Mouse (Mus musculus) megakaryocyte, embryonic 14.5 days (primary cell): ENCODE results near the gene Rps9. TPM values are rescaled to one million over a fixed set of nuclear protein-coding genes. Genes with fewer than 3 reads are reported as not detected.
"Not testable (repeated sequence)": the region's sequence is repeated elsewhere in the genome, so short reads cannot be mapped to it uniquely, and the experiment has no call there.

Experiments used
- H3K27me3 ChIP-seq: replicated peaks from 2 replicates; pipeline ENCODE3; 2012; ENCODE audit warnings: inconsistent platforms
- H3K36me3 ChIP-seq: replicated peaks from 2 replicates; pipeline ENCODE3; 2012; ENCODE audit warnings: low read length, inconsistent platforms, mixed read lengths
- H3K4me1 ChIP-seq: 2 replicates; pipeline ENCODE4 v1.6.1; 2012; ENCODE audit warnings: inconsistent platforms
- H3K4me3 ChIP-seq: replicated peaks from 2 replicates; pipeline ENCODE3; 2012; ENCODE audit warnings: moderate library complexity, mild to moderate bottlenecking, inconsistent platforms
- H3K9me3 ChIP-seq: 2 replicates; pipeline ENCODE4 v1.6.1; 2012; ENCODE audit warnings: inconsistent platforms
- FLI1 ChIP-seq: IDR thresholded peaks from 2 replicates; pipeline ENCODE4 v1.6.1; 2012; ENCODE audit warnings: low read length, inconsistent platforms, mixed read lengths
- GATA1 ChIP-seq: IDR thresholded peaks from 3 replicates; pipeline ENCODE4 v1.6.1; 2012; ENCODE audit warnings: mixed read lengths, low read length, inconsistent platforms, borderline replicate concordance
- polyA plus RNA-seq: library from polyadenylated mRNA; stranded (reverse); fragments of >175 nt; gene quantifications from 2 replicates; pipeline ENCODE4 v1.2.3, GENCODE M21; 2012; ENCODE audit warnings: low replicate concordance; ENCODE audit not compliant: insufficient read depth

The Rps9 gene
- polyA plus RNA-seq, 1 experiment, result 1,094 TPM

DNA sequence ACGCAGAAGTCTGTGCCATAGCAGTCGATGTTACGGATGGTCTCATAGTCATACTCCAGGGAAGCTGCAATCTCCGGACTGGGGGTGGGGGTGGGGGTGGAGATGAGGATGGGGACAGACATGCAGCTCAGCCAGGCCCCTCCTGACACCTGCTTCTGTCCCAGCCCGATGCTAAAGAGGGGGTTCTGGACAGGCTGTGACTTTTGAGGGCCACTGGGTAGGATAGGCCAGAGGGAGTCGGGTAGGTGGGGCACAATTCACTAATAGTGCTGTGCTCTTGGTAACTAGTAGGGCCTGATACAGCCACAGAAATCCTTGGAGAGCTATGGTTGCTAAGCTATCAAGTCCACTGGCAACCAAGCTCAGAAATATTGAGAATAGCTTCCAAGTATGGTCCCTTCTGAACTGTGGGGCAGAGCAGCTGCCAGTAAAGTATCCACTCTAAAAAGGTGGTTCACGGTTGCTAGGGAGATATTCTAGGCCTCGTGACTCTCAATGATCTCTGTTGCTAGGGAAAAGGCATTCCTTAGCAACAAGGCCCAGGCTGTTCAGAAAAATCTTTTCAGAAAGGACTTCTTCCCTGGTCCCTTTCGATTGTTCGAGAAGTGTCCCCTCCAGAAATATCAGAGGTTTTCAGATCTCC is 19.8 kb upstream of the Rps9 start:
- no peaks in the 10 kb centered on the region for H3K27me3 ChIP-seq
- TF ChIP-seq GATA1, result no peak
- no peak for TF ChIP-seq FLI1
- H3K9me3 ChIP-seq, result no peaks in the 10 kb centered on the region
- H3K36me3 ChIP-seq, result peaks cover 94% of the 10 kb centered on the region
- H3K4me1 ChIP-seq, result peaks cover 39% of the 10 kb centered on the region
- H3K4me3 ChIP-seq, result no peak overlapping the region

DNA sequence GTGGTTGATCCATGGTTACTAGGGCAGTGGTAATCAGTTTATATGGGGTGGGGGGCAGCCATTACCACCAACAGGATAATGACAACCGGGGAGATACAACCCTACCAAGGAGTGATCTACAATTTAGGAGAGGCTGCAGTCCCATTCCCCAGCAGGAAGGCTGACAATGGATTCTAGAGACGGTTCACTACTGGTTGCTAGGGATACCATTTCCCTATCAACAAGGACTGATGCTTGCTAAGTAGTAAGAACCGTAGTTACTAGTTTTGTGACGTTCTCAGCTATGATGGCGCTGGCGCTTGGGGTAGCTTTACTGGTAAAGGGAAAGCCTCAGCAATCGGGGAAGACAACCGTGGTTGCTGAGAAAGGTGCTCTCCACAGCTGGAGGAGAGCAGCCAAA is 19.1 kb upstream of the Rps9 start:
- Histone ChIP-seq H3K27me3 (no peaks in the 10 kb centered on the region), H3K4me1 (peaks cover 39% of the 10 kb centered on the region), H3K36me3 (peaks cover 95% of the 10 kb centered on the region), H3K4me3 (no peak overlapping the region), H3K9me3 (no peaks in the 10 kb centered on the region)
- TF ChIP-seq GATA1, result no peak
- TF ChIP-seq FLI1, result no peak

DNA sequence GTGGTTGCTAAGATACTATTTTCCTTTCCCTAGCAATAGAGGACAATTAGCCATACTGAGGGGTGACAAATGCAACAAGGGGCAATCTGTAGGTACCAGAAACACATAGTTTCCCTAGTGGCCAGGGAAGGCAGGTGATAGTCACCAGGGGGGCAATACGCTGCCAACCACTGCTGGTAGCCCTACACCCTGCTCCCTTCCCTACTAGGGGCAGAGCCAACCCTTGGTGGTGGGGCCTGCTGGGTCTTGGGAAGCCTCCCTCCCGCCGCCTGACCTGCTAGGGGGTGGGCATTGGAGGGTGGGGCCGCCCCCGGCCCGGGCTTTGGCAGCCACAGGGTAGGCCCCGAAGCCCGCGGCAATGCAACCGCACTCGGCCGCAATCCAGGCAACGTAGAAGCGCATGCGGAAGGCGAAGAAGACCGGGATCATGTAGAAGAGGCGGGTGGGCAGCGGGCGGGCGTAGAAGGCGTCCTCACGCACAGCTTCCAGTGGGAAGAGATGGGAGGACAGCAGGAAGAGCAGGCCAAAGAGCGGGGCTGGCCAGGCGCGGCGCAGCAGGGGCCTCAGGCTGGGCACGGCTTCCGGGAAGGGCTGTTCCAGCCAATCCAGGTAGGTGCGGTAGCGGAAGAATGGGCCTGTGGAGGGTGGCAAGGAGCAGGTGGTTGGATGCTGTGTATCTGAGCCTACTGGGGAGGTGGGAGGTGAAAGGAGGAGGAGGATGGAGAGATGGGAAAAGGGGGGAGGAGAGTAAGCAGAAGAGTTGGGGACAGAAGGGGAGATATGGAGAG is 18.2 kb upstream of the Rps9 start:
- Histone ChIP-seq H3K9me3 (no peaks in the 10 kb centered on the region), H3K4me1 (peaks cover 44% of the 10 kb centered on the region), H3K4me3 (no peak overlapping the region), H3K27me3 (no peaks in the 10 kb centered on the region), H3K36me3 (peaks cover 96% of the 10 kb centered on the region)
- TF ChIP-seq FLI1 (no peak), GATA1 (no peak)

DNA sequence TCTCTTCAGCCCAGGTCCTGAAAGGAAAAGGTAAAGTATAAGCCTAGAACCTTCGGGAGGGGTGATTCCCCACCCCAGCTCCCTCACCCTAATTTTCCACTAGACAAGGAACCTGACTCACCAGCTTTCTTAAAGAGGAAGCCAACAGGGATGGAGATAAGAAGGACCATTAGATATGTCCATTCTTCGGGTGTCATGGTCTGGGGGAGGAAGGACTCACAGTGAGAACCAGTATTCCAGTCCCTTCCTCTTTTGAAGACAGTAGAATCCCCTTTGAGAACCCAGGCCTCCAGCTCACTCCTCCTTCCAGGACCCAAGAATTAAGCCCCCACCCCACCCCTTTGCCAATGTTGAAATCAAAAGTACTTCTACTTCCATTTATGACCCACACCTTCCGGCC is 11.9 kb upstream of the Rps9 start:
- H3K36me3 ChIP-seq, result peaks cover 59% of the 10 kb centered on the region
- peaks cover 46% of the 10 kb centered on the region for H3K4me1 ChIP-seq
- no peaks in the 10 kb centered on the region for H3K9me3 ChIP-seq
- TF ChIP-seq FLI1, result no peak
- no peak for TF ChIP-seq GATA1
- peak overlapping the region; percentile 99 for H3K4me3 ChIP-seq
- no peaks in the 10 kb centered on the region for H3K27me3 ChIP-seq

DNA sequence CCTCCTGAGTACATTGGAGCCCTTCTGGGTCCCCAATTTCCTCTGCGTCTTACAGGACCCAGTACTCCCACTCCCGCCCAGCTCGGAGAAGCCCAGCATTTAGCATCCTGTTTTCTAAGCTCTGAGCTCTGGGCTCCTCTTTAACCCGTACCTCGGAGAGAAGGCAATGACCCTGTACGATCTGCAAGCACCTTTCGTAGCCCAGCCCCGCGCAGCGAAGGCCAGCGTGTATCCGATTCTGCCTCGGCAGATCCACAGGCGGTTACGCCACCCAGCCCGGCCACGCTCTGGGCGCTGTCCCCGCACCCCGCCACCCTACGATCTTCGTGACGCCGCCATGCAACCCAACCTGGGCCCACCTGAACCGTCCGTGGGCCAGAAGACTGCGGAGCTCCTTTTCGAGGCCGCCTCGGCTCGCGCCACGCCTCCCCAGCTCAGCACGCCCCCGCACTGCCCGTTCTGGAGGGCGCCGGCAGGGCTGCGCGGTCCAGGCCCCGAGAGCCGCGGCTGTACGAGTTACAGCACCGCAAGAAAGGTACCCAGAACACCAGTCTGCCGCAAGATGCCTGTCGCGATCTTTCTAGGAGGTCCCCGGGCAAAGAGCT is 11.3 kb upstream of the Rps9 start, which contains the start of gene Tsen34:
TSS of gene Tsen34 (plus strand) at position 482 of the 605 bp plus-strand sequence.
- no peaks in the 10 kb centered on the region for H3K27me3 ChIP-seq
- H3K36me3 ChIP-seq, result peaks cover 59% of the 10 kb centered on the region
- no peaks in the 10 kb centered on the region for H3K9me3 ChIP-seq
- no peak for TF ChIP-seq FLI1
- TF ChIP-seq GATA1, result no peak
- peaks cover 46% of the 10 kb centered on the region for H3K4me1 ChIP-seq
- H3K4me3 ChIP-seq, result peak within 1 kb of the TSS; percentile 99

DNA sequence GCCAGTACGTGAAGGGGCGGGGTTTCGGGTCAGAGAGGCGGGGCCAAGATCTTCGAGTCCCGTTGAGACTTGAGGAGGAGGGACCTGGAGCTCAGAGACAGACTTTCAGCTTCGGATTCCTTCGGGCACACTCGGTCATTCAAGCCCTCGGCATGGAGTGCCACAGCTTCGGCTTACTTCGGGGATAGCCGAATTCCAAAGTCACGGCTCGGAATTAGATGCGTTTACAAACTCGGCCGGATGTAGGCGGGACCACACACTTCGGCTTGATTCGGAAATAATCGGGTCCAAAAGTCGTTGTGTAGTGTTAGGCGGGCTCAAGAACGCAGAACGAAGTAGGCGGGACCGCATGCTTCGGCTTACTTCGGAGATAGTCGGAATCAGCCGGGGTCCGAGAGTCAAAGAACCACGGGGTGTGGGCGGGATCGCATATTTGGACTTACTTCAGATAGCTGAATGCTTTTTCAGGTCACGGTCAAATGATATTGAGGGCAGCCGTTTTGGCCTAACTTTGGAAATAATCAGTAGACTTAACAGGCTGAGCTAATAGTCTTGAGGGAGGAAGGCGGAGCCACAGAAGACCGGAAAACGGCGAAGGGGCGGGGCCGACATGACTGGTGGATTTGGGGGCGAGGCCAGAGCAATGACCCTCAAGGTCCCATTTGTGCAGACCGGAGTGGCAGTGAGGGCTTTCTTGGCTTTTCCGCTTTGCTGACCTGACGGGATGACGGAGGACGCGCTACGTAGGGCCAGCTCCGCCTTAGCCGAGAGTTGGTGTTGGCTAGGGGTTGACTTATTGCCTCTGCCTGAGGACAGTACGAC is 10.6 kb upstream of the Rps9 start, which contains the start of gene Mboat7:
TSS of gene Mboat7 (minus strand) at position 537 of the 822 bp plus-strand sequence.
- peaks cover 46% of the 10 kb centered on the region for H3K4me1 ChIP-seq
- 0 out of 2 replicates have a peak, but pooled peaks have one; percentile 56 for TF ChIP-seq FLI1
- TF ChIP-seq GATA1, result no peak
- H3K4me3 ChIP-seq, result peak within 1 kb of the TSS; percentile 99
- H3K9me3 ChIP-seq, result no peaks in the 10 kb centered on the region
- H3K36me3 ChIP-seq, result peaks cover 59% of the 10 kb centered on the region
- no peaks in the 10 kb centered on the region for H3K27me3 ChIP-seq

DNA sequence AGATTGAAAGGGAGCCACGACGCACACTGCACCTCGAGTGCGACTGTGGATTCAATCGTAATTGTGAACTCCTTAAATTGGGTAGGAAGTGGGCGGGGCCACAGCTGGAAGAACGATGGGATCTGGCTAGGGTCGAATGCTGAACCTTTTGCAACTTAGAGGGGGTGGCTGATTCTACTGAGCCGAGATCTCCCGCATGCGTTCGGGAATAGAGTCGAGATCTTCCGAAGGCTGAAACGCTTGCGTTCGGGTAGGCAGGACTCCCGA is 10.1 kb upstream of the Rps9 start:
- peak overlapping the region; percentile 99 for H3K4me3 ChIP-seq
- H3K36me3 ChIP-seq, result peaks cover 60% of the 10 kb centered on the region
- H3K9me3 ChIP-seq, result no peaks in the 10 kb centered on the region
- no peak for TF ChIP-seq GATA1
- TF ChIP-seq FLI1, result no peak
- H3K4me1 ChIP-seq, result peaks cover 42% of the 10 kb centered on the region
- no peaks in the 10 kb centered on the region for H3K27me3 ChIP-seq

DNA sequence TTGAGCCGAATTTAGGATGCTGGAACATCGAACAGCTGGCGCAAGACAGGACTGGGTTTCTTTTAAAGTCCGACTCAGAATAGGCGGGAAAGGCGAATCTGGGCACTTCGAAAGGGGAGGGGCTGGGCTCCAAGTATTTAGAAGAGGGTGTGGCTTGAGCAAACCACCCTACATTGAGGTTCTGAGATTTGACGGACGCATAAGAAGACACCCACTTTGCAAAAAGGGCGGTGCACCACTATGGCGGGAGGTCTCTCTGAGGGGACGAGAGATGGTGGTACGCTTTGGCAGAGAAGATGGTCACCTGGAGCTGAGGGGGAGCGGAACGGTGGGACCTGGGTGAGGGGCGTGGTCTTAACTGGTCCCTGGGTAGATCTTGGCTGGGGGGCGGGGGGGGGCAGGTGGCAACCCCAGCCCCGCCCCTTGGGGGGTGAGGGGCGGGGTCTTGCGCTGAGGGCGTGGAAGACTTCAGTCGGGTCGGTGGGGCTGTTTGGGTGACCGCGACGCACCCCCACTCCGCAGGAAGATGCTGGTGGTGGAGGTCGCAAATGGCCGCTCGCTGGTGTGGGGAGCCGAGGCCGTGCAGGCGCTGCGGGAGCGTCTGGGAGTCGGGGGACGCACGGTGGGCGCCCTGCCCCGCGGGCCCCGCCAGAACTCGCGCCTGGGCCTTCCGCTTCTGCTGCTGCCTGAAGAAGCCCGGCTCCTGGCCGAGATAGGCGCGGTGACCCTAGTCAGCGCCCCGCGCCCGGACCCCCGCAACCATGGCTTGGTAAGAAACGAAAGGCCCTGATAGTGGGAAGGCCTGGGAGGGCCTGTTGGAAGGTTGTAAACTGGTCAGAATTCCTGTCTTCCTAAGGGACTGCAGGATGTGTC is 9.5 kb upstream of the Rps9 start:
- Histone ChIP-seq H3K4me1 (peaks cover 42% of the 10 kb centered on the region), H3K4me3 (peak overlapping the region; percentile 99), H3K36me3 (peaks cover 59% of the 10 kb centered on the region), H3K27me3 (no peaks in the 10 kb centered on the region), H3K9me3 (no peaks in the 10 kb centered on the region)
- TF ChIP-seq GATA1 (no peak), FLI1 (no peak)

DNA sequence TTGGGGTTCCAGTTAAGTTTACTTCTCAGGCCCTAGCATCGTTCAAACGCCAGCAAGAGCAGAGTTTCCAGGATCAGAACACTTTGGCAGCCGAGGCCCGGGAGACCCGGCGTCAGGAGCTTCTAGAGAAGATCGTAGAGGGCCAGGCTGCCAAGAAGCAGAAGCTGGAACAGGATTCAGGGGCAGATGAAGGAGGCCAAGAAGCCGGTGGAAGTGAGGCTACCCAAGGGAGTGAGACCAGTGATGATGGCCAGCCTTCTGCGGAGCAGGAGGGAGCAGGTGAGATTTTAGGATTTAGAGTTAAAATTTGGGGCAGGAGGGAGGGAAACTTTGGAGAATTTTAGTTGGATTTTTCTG is 8.9 kb upstream of the Rps9 start:
- H3K4me1 ChIP-seq, result peaks cover 36% of the 10 kb centered on the region
- H3K9me3 ChIP-seq, H3K27me3 ChIP-seq: not testable (repeated sequence)
- peaks cover 59% of the 10 kb centered on the region for H3K36me3 ChIP-seq
- peak overlapping the region; percentile 99 for H3K4me3 ChIP-seq
